Mouse (Mus musculus) limb, embryonic 10.5 days (tissue): ENCODE results near the gene B3gat3. TPM values are rescaled to one million over a fixed set of nuclear protein-coding genes. Genes with fewer than 3 reads are reported as not detected.
A peak's percentile ranks its signal among the peaks of the same experiment; 100 is the strongest.

Experiments used
- DNase-seq: peaks from one replicate; pipeline ENCODE4 v3.0.0-alpha.2; 2017; ENCODE audit warnings: low spot score
- H3K27ac ChIP-seq: fragments of 300-500 bp; sonication (generic); 2 replicates; pipeline ENCODE4 v1.5.1; 2016; ENCODE audit warnings: mild to moderate bottlenecking
- H3K27me3 ChIP-seq: fragments of 300-500 bp; sonication (generic); 2 replicates; pipeline ENCODE4 v1.6.1; 2016; ENCODE audit warnings: low read depth, mild to moderate bottlenecking; ENCODE audit not compliant: poor library complexity, severe bottlenecking
- H3K36me3 ChIP-seq: fragments of 300-500 bp; sonication (generic); 2 replicates; pipeline ENCODE4 v1.6.1; 2016; ENCODE audit warnings: mild to moderate bottlenecking, moderate library complexity
- H3K4me1 ChIP-seq: fragments of 300-500 bp; sonication (generic); 2 replicates; pipeline ENCODE4 v1.6.1; 2016
- H3K4me3 ChIP-seq: fragments of 300-500 bp; sonication (generic); 2 replicates; pipeline ENCODE4 v1.5.1; 2016; ENCODE audit warnings: mild to moderate bottlenecking, moderate library complexity
- H3K9me3 ChIP-seq: fragments of 300-500 bp; sonication (generic); replicated peaks from 2 replicates; pipeline ENCODE4 v1.6.1; 2016; ENCODE audit warnings: mild to moderate bottlenecking
- WGBS: fragments of 180-500 bp; shearing (Covaris S2); methylation state at CpG from one replicate; pipeline ENCODE4 v1.1.7; 2016; 5-methylcytosine and 5-hydroxymethylcytosine counted together
- polyA plus RNA-seq: library from polyadenylated mRNA; unstranded; fragments of >200 nt; fragmentation: Nextera tagmentation; extraction: Ambion mirVana; gene quantifications from 2 replicates; pipeline ENCODE4 v1.2.1, GENCODE M21; 2016

The B3gat3 gene
- polyA plus RNA-seq, 1 experiment from 2014 or later, result 48.1 TPM

GRCm38 (mm10) chr19:8940526-8941133 is 20.5 kb downstream of the B3gat3 start:
- Histone ChIP-seq H3K27me3 (no peaks in the 10 kb centered on the region), H3K4me3 (peak overlapping the region; percentile 85), H3K36me3 (peaks cover 78% of the 10 kb centered on the region), H3K27ac (peak overlapping the region; percentile 99), H3K9me3 (no peaks in the 10 kb centered on the region), H3K4me1 (peaks cover 36% of the 10 kb centered on the region)
- DNase-seq, result no peak
- WGBS, result 82% methylated on average over 15 of the region's 15 CpGs

- H3K36me3 ChIP-seq, result peaks cover 78% of the 10 kb centered on the region
- peaks cover 36% of the 10 kb centered on the region for H3K4me1 ChIP-seq
- peak; percentile 41 for DNase-seq
- peak overlapping the region; percentile 85 for H3K4me3 ChIP-seq
- peak overlapping the region; percentile 99 for H3K27ac ChIP-seq
- no peaks in the 10 kb centered on the region for H3K27me3 ChIP-seq
- no peaks in the 10 kb centered on the region for H3K9me3 ChIP-seq
- WGBS, result 30% methylated on average over 10 of the region's 10 CpGs
Measured at GRCm38 (mm10) chr19:8941136-8941514, 21.0 kb downstream of the B3gat3 start.

- Histone ChIP-seq H3K4me1 (peaks cover 36% of the 10 kb centered on the region), H3K36me3 (peaks cover 78% of the 10 kb centered on the region), H3K9me3 (no peaks in the 10 kb centered on the region), H3K4me3 (peak within 1 kb of the TSS; percentile 85), H3K27me3 (no peaks in the 10 kb centered on the region), H3K27ac (peak within 1 kb of the TSS; percentile 99)
- peak; percentile 98 for DNase-seq
- under 1% methylated on average over 64 of the region's 64 CpGs for WGBS
Measured at GRCm38 (mm10) chr19:8941515-8942217, 21.5 kb downstream of the B3gat3 start, which contains the start of gene Mta2. TSS of gene Mta2 (plus strand) at chr19:8941875.

GRCm38 (mm10) chr19:8942276-8942964 is 22.2 kb downstream of the B3gat3 start:
- Histone ChIP-seq H3K36me3 (peaks cover 77% of the 10 kb centered on the region), H3K27ac (peak overlapping the region; percentile 99), H3K4me3 (peak overlapping the region; percentile 85), H3K9me3 (no peaks in the 10 kb centered on the region), H3K4me1 (peaks cover 36% of the 10 kb centered on the region), H3K27me3 (no peaks in the 10 kb centered on the region)
- peak; percentile 80 for DNase-seq
- under 1% methylated on average over 44 of the region's 46 CpGs for WGBS

- Histone ChIP-seq H3K36me3 (peaks cover 77% of the 10 kb centered on the region), H3K4me1 (peaks cover 36% of the 10 kb centered on the region), H3K27ac (peak overlapping the region; percentile 99), H3K4me3 (peak overlapping the region; percentile 85), H3K9me3 (no peaks in the 10 kb centered on the region), H3K27me3 (no peaks in the 10 kb centered on the region)
- 72% methylated on average over 2 of the region's 2 CpGs for WGBS
- no peak for DNase-seq
Measured at GRCm38 (mm10) chr19:8943047-8943446, 22.9 kb downstream of the B3gat3 start.

- H3K4me3 ChIP-seq, result peak overlapping the region; percentile 85
- H3K27me3 ChIP-seq, result no peaks in the 10 kb centered on the region
- no peak for DNase-seq
- WGBS, result 78% methylated on average over 5 of the region's 5 CpGs
- H3K9me3 ChIP-seq, result no peaks in the 10 kb centered on the region
- peaks cover 77% of the 10 kb centered on the region for H3K36me3 ChIP-seq
- H3K4me1 ChIP-seq, result peaks cover 36% of the 10 kb centered on the region
- H3K27ac ChIP-seq, result no peak overlapping the region
Measured at GRCm38 (mm10) chr19:8944062-8944461, 23.9 kb downstream of the B3gat3 start.

- H3K27ac ChIP-seq, result no peak overlapping the region
- H3K36me3 ChIP-seq, result peaks cover 78% of the 10 kb centered on the region
- DNase-seq, result peak; percentile 81
Measured at GRCm38 (mm10) chr19:8944750-8945149, 24.6 kb downstream of the B3gat3 start.

GRCm38 (mm10) chr19:8945251-8945650 is 25.1 kb downstream of the B3gat3 start:
- WGBS, result 89% methylated on average over 6 of the region's 6 CpGs
- no peak for DNase-seq
- Histone ChIP-seq H3K4me3 (peak overlapping the region; percentile 85), H3K27ac (no peak overlapping the region), H3K9me3 (no peaks in the 10 kb centered on the region), H3K36me3 (peaks cover 78% of the 10 kb centered on the region), H3K27me3 (no peaks in the 10 kb centered on the region), H3K4me1 (peaks cover 34% of the 10 kb centered on the region)

More at GRCm38 (mm10) chr19:8944750-8945149, 24.6 kb downstream of the B3gat3 start:
- WGBS, result 55% methylated on average over 5 of the region's 5 CpGs
- Histone ChIP-seq H3K4me1 (peaks cover 36% of the 10 kb centered on the region), H3K27me3 (no peaks in the 10 kb centered on the region), H3K9me3 (no peaks in the 10 kb centered on the region), H3K4me3 (peak overlapping the region; percentile 85)

- no peaks in the 10 kb centered on the region for H3K9me3 ChIP-seq
- H3K4me1 ChIP-seq, result peaks cover 21% of the 10 kb centered on the region
- H3K27ac ChIP-seq, result no peak overlapping the region
- H3K36me3 ChIP-seq, result peaks cover 89% of the 10 kb centered on the region
- no peaks in the 10 kb centered on the region for H3K27me3 ChIP-seq
- DNase-seq, result no peak
- H3K4me3 ChIP-seq, result no peak overlapping the region
- 91% methylated on average over 7 of the region's 7 CpGs for WGBS
Measured at GRCm38 (mm10) chr19:8946929-8947328, 26.8 kb downstream of the B3gat3 start.

GRCm38 (mm10) chr19:8950190-8950589 is 30.0 kb downstream of the B3gat3 start:
- peaks cover 80% of the 10 kb centered on the region for H3K36me3 ChIP-seq
- WGBS, result 95% methylated on average over 5 of the region's 5 CpGs
- no peak overlapping the region for H3K4me3 ChIP-seq
- no peaks in the 10 kb centered on the region for H3K9me3 ChIP-seq
- no peak overlapping the region for H3K27ac ChIP-seq
- peaks cover 19% of the 10 kb centered on the region for H3K4me1 ChIP-seq
- DNase-seq, result no peak
- no peaks in the 10 kb centered on the region for H3K27me3 ChIP-seq

- Histone ChIP-seq H3K9me3 (no peaks in the 10 kb centered on the region), H3K27me3 (no peaks in the 10 kb centered on the region), H3K27ac (no peak overlapping the region), H3K36me3 (peaks cover 80% of the 10 kb centered on the region), H3K4me3 (peak overlapping the region; percentile 6; the same call in 1 of the 2 replicates), H3K4me1 (peaks cover 20% of the 10 kb centered on the region)
- DNase-seq, result no peak
- 95% methylated on average over 9 of the region's 9 CpGs for WGBS
Measured at GRCm38 (mm10) chr19:8952241-8952640, 32.1 kb downstream of the B3gat3 start.

GRCm38 (mm10) chr19:8953135-8954039 is 33.2 kb downstream of the B3gat3 start, which contains the start of gene Tut1:
TSS of gene Tut1 (plus strand) at chr19:8953847.
- H3K4me3 ChIP-seq, result peak within 1 kb of the TSS; percentile 85
- 5% methylated on average over 46 of the region's 46 CpGs for WGBS
- H3K27ac ChIP-seq, result peak within 1 kb of the TSS; percentile 85
- peak; percentile 86 for DNase-seq
- H3K27me3 ChIP-seq, result no peaks in the 10 kb centered on the region
- H3K4me1 ChIP-seq, result peaks cover 20% of the 10 kb centered on the region
- H3K36me3 ChIP-seq, result peaks cover 80% of the 10 kb centered on the region
- no peaks in the 10 kb centered on the region for H3K9me3 ChIP-seq
